Mouse (Mus musculus) fat pad, adult 2 months (tissue): Measurements from ENCODE around the gene Arpp19.

Source experiments
- DNase-seq: peaks from one replicate; pipeline ENCODE4 v3.0.0-alpha.2; 2011; ENCODE audit warnings: low read depth, low spot score; ENCODE audit errors: extremely low read depth

Arpp19 gene

DNA sequence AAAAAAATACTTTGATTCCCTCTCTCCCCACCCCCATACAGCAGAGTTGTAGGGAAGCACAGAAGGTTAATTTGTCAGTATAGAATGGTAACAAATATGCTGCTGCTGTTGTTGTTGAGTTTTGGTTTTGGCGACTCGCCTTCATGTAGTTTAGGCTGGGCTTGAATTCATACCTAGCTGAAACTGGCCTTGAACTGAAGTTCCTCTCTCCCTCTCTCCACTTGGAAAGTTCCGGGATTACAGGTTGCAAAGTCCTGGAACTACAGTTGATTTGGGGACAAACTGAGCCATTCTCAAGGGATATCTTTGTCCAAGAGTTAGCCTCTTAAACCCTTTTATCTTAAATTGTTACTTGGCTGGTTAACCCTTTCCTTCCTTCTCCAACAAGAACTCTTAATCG lies 1.5 kb upstream of the Arpp19 start:
- no peak for DNase-seq

DNA sequence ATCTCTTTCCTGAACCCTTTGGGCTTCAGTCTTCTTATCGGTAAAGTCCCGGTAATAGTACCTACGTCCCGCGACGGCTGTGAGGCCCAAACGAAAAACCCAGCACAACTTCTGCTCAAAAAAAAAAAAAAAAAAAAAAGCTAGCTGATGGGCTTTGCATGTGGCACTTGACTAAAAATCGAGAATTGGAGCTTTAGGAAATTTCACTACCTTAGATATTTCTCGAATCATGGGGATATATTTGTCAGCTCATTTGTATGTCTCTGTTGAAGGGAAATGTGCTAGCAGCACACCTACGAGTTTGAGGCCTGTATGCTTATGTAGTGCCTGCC lies 909 bp downstream of the Arpp19 start:
- DNase-seq, result no peak

DNA sequence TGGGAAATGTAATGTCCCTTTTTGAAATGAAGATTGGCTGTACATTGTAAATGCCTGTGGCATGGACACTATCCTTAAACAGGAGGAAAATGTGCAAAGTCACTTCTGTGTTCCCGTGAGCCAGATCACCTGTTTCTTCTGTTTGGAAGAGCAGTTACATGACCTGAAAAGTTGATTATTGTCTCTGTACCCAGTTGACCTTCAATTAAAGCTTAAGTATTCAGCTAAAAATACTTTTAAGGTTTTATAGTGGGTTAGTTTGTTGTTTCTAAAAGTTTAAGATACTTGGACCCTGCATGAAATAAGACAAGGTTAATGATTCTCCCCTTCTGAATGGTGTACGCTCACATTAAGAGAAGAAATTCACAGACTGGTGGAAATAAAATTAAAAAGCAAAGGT lies 3.2 kb downstream of the Arpp19 start:
- DNase-seq, result no peak

DNA sequence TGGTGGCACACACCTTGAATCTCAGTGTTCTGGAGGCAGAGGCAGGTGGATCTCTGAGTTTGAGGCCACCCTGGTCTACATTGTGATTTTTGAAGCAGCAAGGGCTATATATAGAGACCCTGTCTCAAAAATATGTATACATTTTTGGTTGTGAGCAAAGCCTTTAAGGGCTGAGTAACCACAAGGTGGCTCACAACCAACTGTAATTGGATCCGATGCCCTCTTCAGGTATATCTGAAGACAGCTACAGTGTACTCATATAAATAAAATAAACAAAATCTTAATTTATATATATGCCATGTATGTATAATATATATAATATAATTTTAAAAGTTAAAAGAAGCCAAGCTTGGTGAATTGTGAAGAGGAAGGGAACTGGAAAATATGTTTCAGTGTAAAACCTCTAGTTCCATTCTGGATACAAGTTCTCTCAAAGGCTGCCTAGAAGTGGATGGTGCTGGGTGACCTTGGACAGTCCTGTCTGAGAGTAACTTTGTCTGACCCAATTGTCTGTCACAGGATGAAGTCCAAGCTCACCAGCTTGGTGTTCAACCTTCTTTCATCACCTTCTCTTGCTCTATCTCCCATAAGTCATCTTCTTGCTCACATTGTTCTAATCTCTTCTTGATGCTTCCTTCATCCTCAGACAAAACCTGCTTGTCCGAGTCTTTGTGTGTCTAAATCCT lies 4.6 kb downstream of the Arpp19 start:
- DNase-seq, result no peak

DNA sequence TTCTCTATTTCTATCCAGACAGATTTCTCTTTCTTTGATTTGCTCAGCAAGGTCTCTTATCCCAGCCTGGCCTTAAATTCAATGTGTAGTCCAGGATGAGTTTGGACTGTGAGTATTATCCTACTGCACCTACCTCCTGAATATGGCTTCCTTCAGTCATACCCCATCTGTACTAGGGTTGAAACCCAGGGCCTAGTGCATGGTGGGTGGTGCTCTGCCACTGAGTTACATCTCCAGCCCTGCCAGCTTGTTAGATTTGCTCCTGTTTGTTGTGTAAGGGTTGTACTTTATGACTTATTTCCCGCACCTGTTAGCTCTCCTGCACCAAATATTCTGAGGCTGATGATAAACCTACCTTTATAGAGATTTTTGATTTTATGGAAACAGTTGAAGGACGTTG lies 5.8 kb downstream of the Arpp19 start:
- DNase-seq, result no peak

DNA sequence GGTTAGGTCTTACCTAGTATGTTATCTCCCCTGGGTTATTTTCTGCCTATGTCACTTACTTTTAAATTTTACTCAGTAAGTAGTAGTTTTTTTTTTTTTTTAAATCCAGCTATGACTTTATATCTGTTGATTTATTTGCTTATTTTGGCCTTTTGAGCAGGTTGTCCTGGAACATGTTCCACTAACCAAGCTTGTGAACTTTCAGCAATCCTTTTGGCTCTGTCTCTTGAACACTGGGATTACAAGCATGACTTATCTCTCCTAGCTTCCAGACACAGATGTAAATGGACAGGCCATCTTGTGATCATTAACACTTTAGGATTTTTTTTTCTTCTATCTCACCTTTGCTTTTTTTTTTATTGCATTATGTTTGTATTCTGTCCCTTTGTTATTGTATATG lies 9.7 kb downstream of the Arpp19 start:
- peak; percentile 65 for DNase-seq

DNA sequence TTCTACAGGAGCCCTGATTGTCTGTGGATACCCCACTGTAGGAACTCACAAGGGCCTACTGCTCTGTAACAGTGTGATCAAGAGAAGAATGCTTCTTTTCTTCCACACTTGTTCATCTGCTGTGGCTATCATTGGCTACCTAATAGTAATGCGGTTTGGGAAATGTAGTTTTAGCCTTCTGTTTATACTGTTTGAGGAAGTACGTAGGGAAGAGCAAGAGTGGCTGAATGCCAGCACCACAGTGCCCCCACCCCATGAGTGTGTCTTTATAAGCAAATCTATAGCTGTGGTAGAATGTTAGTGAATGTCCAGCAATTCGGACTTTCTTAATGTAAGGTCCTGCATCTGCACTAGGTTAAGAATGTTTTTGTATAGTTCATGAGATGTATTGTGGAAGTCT lies 11.7 kb downstream of the Arpp19 start:
- DNase-seq, result no peak

DNA sequence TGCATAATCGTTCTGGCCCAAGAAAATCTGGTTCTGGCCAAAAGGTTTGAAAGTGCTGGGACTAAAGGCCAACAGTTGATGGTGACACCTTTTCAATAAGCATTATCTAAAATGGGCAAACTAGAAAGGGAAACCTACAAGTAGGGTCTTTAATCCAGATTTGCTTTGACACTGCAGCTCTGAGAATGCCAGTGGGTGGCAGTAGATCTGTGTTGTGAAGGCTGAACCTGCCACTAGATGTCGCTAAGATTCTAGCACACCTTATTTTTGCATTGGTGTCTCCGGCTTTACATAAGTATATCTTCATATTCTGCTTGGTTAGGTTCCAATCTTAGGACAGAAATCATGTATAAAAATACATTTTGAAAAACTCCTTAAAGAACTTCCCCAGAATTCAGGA lies 12.6 kb downstream of the Arpp19 start:
- DNase-seq, result no peak

DNA sequence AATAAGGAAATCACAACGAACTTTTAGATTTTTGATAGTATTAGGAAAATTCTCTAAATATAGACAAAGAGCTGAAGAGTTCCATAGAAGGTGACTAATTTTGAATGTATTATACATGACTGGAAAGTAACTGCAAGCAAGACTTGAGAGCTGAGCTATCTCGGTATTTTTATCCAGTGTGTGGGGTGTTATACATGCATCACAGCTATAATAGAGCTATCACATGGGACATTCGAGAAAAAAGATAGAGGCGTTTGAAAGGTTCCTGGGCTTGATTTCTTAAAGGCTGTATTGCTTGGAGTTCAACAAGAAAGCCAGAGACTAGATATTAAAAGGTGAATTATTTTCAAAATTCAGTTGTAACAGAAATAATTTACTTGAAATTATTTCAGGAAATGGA lies 14.4 kb downstream of the Arpp19 start:
- DNase-seq, result no peak

DNA sequence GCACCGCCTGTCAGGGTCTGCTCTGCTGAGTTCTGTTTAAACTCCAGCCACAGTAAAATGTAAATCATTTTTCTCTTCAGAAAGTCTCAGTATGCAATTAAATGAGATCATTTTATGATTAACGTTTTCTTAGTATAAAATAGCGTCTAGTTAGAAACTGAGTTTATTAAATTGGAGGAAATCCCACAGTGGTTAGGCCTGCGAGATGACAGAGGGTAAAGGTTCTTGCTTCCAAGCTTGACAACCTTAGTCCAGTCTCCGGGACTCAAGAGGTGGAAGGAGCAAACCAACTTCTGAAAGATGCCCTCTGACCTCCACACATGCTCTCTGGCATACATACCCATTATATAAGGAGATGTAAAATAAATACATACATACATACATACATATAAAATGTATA lies 17.6 kb downstream of the Arpp19 start:
- DNase-seq, result no peak

DNA sequence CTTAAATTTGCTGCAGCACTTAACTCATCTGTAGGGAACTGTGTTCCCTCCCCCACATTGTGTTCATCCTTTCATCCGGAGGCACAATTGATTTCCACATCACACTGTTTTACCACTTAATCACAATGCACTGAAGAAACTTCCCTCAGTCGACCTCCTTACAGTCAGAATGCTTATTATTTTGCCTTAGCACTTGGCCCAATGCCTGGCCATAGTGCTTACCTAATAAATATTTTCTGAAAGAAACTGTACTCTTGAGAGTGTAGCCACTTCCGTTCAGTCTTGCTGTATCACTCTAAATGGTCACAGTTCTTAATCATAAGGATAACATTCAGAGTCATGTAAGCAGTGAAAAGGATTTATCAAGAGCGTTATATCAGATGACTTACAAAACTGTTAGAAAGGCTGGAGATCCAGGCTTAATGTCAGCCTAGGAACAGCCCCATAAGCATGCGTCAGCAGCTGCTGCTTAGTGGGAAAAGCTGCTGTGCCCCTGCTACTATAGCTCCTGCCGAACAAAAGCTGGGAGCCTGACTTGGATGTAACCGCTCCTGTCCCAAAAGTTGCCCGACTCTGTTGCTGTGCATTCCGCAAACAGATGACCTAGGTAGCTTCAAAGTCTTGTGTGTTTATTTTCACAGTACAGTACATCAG lies 27.4 kb downstream of the Arpp19 start:
- DNase-seq, result no peak

DNA sequence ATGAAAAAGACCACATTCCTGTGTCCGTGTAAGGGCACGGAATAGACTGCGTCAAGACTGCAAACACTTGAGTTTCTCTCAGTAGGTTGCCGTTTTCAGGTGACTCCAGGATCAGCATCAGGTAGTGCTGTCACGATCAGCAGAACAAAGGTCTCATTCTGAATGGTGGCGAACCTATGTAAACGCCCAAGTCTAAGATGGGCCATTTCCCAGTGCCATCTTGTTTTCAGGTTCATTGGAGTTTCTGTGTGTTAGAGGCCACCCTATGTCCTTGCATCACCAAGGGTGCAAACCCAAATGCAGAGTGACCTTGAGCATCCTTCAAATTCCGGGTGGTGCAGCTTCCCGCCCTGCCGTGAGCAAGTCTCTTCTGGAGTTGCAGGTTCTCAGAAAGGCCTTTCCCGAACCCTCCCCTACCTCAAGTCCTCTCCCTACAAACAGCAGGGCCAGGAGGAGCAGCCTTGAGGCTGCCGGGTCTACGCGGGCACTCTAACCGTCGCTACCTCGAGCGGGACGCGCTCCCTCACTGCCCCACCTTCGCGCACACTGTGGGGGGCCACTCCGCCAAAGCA lies 33.1 kb downstream of the Arpp19 start, which contains the start of gene Myo5a:
TSS of gene Myo5a (plus strand) at position 559 of the 572 bp plus-strand sequence.
- DNase-seq, result no peak

DNA sequence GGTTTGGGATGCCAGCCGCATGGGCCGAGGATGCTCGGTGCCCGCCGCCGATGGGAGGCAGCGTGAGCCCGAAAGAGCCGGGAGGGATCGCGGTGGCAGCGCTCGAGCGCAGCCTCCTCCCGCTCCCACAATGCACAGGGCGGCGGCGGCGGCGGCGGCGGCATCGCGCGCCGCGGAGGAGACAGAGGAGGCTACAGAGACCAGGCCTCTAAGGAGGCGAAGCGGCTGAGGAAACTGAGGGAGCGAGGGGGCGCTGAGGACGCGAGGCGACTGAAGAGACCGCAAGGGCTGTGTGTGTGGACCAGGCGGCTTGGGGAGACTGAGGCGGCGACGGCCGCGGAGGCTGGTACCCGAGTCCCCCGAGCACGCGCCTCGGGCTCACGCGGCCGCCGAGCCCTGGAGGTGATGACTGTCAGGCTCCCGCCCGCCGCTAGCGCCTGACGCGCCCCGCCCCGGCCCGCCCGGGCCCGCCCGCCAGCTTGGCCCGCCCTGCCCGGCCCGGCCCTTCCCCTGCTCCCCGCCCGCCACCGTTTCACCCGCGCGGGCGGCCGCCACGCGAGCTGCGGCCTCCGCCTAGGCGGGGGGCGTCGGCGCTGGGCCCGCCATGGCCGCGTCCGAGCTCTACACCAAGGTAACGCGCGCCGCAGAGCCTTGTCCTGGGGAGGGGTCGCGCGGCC lies 33.8 kb downstream of the Arpp19 start:
- no peak for DNase-seq

DNA sequence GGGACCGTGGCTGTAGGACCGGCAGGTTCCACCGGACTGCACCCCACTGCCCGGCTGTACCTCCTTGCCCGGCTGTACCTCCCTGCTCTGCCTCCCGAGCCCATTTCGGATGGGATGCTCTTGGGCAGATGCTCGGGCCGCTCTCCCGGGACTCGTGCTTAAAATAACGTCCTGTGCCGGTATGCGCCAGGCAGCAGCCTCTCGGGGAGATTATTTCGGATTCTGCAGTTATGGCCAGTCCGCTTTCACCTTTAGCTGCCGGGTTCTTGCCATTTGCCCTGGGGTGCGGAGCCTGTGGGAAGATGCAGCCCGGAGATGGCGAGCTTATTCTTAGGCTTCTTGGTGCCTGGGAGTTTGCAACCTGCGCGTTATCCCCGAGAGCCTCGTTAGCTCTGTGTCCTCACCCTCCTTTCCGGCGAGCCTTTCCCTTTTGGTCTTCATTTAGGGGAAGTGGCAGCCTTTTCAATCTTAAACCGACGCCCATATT lies 34.3 kb downstream of the Arpp19 start:
- DNase-seq, result no peak

DNA sequence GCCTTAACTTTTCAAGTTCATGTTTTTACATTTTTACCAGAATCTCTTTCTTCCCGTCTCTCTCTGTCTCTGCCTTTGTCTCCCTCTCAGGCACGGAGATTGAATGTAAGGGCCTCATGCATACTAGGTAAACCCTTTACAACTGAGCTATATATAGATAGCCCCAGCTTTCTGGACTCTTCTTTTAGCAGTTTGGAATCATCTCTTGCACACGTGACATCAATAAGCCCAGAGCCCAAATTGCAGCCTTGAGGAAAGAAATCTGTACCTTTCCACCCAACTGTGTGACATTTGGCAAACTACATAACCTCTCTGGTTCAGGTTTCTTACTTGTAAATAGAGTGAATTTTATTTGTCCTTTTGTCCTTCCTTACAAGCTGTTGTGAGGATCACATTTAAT lies 34.9 kb downstream of the Arpp19 start:
- no peak for DNase-seq

DNA sequence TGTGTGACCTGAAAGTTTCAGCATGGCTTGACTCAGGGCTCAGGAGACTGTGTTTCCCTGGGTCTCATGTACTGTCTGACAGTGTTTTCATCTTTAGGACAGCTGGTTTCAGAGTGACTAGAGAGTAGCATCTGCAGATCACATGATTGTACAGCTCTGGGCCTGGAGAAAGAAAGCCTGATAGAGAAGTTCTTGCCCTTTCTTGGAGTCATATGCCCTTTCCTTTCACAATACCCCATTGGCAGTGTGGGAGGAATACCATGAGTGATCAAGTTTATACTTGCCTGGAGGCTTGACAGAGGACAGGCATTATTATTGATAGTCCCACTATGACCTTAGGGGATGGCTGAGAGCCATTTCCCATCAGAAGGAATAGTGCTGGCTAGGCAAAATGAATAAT lies 39.8 kb downstream of the Arpp19 start:
- DNase-seq, result peak; percentile 73

DNA sequence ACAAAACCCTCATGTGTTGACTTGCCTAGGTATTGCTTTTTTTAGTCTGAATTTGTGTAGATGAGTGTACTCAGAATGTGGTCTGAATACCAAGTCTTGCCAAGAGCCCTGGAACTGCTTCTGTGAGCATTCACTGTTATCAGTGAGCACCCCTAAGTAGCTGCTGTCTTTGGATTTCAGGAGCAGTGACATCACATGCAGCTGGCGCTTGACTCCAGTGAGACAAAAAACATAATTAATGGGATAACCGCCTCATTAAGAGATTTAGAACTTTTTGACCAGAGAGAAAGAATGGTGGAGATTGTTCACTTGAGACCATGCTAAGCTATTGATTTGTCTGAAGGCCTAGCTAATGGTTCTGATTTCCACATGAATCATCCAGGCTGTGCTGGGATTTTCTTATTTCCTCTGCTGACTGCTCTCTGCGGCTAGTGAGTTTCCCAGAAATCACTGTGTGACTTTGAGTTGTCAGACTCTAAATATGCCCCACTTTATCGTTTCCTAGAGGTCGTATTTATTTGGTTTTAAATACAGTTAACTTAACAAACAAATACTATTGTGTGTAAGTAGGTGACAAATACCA lies 47.9 kb downstream of the Arpp19 start:
- no peak for DNase-seq

DNA sequence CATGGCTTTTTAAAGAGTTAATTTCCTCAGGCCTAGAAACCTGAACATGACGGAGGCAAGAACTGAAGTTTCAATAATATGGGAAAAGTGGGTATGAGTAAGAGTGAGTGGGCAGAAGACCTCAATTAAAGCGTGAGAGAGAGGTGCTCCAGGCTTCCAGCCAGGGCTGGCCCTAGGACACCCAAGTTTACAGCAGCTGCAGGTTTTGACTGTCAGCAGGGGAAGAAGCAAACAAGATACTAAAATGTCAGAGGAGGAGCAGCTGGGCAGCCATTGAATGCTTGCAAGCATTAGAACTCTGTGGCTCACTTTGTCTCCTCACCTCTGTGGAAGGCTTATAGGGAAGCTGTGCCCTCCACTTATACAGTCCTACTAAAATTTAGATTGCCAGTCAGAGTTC lies 50.4 kb downstream of the Arpp19 start:
- DNase-seq, result no peak

DNA sequence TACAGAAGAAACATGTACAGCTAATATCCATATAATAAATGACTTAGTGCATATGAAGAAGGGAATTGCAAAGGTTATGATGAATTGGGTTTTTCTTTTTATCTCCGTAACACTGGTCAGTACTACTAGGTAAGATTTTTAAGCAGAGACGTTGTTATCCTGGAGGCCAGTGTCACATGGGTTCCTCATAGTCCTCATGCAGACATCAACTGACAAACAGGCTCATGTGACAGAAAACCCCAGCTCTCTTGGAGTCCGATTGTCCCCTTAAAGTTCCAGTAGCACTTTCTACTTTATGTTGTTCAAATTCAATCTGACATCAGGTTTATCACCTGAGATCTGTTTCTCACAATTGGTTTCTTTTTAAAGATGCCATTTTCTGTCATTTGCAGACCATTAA lies 51.9 kb downstream of the Arpp19 start:
- DNase-seq, result no peak

DNA sequence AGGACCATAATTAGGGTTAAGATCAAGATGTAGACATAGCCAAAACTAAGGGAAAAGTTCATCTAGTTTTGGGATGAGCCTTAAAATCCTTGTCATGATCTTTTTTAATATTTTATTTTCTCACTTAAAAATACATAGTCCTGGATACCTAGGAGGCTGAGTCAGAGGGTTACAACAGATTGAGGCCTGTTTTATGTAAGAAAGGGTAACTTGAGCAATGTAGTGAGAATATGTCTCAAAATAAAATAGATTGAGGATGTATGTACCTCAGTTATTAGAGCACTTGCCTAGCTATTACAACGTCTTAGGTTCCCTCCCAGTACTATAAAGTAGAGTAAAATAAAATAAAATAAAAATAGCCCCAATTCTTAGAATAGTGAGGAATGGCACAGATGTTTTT lies 54.7 kb downstream of the Arpp19 start:
- DNase-seq, result no peak

DNA sequence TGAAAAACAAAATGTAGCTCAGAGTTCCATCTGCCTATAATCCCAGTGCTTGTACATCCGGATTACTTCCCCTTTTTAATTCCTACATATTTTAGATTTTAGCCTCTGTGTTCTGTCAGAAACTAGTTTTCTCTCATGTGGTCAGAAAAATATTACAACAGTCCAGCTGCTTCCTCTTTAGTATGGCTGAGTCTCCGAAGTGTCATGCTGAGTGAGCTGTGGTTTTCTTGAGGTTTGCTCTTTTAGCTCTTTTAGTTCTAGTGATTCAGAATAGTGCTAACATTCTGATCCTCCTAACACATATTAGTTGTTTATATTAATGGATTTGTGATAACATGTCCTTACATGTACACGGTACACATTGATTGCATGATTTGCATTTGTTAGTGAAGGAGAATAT lies 57.3 kb downstream of the Arpp19 start:
- DNase-seq, result no peak

DNA sequence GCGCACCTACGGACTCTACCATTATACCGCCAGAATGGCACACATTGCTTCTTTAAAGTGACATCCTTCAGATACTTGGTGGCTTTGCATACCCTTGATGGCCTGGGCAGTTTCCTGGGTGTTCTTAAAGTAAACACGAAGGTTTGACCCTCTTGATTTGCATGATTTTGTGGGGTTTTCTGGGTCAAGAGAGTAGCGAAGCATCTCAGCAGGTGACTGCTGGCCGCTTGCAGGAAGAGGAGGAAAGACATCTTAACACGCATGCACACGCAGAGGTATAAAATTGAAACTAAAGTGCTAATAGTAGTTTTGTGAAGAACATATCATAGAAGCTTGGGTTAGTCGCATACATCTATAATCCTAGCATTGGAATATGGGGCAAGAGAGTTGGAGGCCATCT lies 61.5 kb downstream of the Arpp19 start:
- DNase-seq, result no peak
